Mouse (Mus musculus): Measurements from ENCODE around the gene Smad9.

Smad9 gene

DNA sequence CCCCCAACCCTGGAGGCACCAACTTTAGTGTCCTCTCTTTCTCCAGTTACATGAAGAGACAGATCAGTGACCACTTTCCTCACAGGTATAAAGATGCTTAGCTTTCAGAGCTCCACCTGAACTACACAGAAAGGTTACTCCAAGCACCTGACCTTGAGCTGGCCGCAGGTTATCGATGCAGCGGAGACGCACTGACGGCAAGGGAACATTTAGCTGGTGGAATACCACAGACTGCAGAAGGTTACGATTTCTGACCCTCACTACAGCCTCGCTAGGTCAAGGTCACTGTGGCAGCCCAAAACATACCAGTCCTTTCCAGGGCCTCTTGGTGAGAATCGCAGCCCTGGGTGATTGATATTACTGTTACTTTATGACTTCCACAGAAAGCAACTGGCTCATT is 48.3 kb downstream of the Smad9 start:
- in situ Hi-C loops (cut with MboI; ENCODE audit: unreplicated experiment in 2 of 2), result loop anchor here (10.0 to 25.0 kb wide), 3 partner anchors 49 to 309 kb away; partner anchors contain the start of genes Smad9 (in 1 of the 2) and Spg20 (in 1 of the 2)

DNA sequence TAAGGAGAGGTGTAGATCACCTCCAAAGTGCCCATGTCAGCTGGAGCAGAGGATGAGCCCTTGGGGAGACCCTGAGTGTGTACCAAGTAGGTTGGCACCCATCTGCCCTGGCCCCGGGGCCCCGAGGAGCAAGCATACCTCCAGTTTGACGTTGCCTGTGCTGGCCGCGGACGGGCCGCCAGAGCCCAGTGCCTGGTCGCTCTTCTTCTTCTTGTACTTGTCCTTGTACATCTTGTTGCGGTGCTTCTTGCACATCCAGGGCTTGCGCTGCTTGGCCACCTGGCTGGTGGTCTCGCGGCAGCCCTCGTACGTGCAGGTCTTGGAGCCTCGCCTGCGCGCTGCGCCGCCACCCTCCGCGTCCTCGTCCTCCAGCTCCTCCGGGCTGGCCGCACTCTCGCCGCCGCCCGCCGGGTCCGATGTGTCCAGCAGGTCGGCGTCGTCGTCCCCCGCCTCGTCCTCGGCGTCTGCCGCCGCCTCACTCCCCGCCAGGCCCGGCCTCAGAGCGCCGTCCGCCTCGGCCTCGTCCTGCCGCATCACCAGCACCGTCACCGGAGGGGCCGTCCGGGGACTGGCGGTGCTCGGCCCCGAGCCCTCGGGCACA is 51.8 kb downstream of the Smad9 start:
- in situ Hi-C loops (cut with MboI; ENCODE audit: unreplicated experiment in 2 of 2), result loop anchor here (10.0 to 25.0 kb wide), 3 partner anchors 52 to 305 kb away; partner anchors contain the start of genes Smad9 (in 1 of the 2) and Spg20 (in 1 of the 2)

DNA sequence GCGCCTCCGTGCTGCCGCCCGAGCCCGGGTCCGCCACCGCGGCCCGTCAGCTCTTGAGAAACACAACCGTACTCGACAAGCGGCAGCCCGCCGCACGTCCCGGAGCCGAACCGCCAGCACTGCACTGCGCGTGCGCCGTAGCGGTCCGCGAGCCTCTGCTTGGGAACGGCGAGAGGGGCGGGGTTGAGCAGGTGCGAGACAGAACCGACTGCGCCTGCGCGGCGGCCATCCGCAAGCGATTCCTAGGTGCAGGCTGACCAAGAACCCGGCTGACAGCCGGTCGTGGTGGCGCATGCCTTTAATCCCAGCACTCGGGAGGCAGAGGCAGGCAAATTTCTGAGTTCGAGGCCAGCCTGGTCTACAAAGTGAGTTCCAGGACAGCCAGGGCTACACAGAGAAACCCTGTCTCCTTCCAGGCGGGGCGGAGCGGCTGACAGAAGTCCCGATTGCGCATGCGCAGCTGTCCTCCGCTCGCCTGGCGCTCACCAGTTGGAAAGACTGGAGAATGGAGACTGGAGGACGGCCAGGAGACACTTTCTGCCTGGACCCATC is 52.4 kb downstream of the Smad9 start, which contains the start of gene Rfxap:
Rfxap (minus strand) TSS at position 126 of the 552 bp plus-strand sequence.
- in situ Hi-C loops (cut with MboI; ENCODE audit: unreplicated experiment in 2 of 2), result loop anchor here (10.0 to 25.0 kb wide), 3 partner anchors 53 to 305 kb away; partner anchors contain the start of genes Smad9 (in 1 of the 2) and Spg20 (in 1 of the 2)

DNA sequence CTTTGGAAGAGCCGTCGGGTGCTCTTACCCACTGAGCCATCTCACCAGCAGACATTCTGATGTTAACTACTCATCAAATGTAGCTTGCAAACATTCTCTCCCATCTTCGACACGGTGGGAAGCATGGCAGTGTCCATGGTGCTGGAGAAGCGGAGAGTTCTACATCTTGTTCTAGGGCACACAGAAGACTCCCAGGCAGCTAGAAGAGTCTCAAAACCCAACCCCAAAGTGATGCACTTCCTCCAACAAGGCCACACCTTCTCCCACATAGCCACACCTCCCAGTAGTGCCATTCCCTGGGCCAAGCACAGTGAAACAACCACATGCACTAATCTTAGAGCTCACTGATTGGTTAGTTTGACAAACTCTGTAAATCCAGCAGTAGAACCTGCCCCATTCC is 53.7 kb downstream of the Smad9 start:
- in situ Hi-C loops (cut with MboI; ENCODE audit: unreplicated experiment in 2 of 2), result loop anchor here (10.0 to 25.0 kb wide), 3 partner anchors 54 to 303 kb away; partner anchors contain the start of genes Smad9 (in 1 of the 2) and Spg20 (in 1 of the 2)

DNA sequence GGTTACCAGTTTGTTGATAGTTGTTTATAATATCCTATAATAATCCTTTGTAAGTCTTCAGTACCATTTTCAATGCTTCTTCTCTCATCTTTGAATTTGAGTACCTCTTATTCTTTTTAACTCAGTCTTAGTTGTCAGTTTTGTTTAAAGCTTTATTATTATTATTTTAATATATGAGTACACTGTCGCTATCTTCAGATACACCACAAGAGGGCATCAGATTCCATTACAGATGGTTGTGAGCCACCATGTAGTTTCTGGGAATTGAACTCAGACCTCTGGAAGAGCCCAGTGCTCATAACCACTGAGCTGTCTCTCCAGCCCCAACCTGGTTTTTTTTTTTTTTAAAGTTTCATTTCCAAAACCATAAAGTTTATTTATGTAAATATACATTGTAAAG is 56.2 kb downstream of the Smad9 start:
- in situ Hi-C loops (cut with MboI; ENCODE audit: unreplicated experiment in 2 of 2), result loop anchor here (5.0 to 25.0 kb wide), 4 partner anchors 77 to 459 kb away; partner anchors contain the start of genes Alg5 (in 1 of the 2), Exosc8 (in 1 of the 2) and Spg20 (in 1 of the 2)

DNA sequence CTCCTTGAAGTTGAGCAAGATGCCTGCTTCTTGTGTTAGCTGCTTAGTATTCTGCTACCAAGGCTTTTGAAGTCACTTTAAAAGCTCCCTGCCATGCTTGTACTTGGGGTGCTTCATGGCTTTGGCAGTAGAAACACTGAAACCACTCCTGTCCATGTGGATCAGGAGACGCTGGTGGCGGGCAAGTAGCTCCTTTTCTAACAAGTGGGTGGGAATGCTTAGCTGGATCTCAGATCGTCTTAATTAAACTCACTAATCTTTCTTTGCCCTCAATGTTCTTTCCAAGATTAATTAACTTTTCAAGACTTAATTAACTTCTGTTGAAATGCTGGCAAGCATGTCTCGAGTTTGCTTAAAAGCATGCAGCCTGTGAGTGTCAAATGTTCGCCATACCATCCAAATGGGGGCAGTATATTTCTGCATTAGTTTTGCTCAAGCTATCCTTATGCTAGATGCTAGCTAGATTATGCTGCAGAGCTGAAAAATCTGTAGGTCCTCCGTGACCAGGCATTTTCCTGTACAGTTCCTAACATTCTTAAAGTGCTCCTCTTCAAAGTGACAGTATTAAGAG is 58.1 kb downstream of the Smad9 start:
- in situ Hi-C loops (cut with MboI; ENCODE audit: unreplicated experiment in 2 of 2), result loop anchor here (5.0 to 25.0 kb wide), 4 partner anchors 79 to 461 kb away; partner anchors contain the start of genes Alg5 (in 1 of the 2), Exosc8 (in 1 of the 2) and Spg20 (in 1 of the 2)

DNA sequence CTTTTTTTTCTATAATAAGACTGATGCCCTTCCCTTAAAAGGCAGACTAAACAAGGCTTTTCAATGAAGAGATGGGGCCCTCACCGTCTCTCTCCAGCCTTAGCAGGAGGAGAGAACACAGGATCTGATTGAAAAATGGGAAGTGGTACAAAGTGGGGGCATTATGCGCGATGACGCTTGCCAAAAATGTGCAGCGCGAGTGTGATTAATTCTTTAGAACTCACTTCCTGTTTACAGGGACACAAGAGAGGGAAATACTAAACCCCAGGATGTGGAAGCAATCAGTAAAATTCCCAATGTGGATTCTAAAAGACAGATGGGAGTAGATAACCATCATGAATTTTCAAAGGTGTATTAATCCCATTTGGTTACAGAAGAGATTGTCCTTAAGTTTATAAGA is 59.2 kb downstream of the Smad9 start:
- in situ Hi-C loops (cut with MboI; ENCODE audit: unreplicated experiment in 2 of 2), result loop anchor here (5.0 to 25.0 kb wide), 4 partner anchors 80 to 462 kb away; partner anchors contain the start of genes Alg5 (in 1 of the 2), Exosc8 (in 1 of the 2) and Spg20 (in 1 of the 2)

DNA sequence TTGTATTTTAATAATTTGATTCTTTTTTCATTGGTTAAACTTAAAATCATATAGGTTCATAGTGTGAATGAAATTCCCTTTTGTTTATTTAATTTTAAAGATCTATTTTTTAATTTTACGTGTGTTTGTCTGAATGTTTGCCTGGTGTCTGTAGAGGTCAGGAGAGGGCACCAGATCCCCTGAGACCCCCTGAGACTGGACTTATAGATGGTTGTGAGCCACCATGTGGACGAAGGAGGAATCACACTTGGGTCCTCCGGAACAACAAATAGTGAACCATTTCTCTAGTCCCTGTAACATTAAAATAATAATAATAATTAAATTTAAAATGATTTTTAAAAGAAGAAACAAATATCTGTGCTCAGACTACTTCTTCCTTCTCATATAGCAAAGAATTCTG is 59.9 kb downstream of the Smad9 start:
- in situ Hi-C loops (cut with MboI; ENCODE audit: unreplicated experiment in 2 of 2), result loop anchor here (5.0 to 25.0 kb wide), 4 partner anchors 80 to 463 kb away; partner anchors contain the start of genes Alg5 (in 1 of the 2), Exosc8 (in 1 of the 2) and Spg20 (in 1 of the 2)

DNA sequence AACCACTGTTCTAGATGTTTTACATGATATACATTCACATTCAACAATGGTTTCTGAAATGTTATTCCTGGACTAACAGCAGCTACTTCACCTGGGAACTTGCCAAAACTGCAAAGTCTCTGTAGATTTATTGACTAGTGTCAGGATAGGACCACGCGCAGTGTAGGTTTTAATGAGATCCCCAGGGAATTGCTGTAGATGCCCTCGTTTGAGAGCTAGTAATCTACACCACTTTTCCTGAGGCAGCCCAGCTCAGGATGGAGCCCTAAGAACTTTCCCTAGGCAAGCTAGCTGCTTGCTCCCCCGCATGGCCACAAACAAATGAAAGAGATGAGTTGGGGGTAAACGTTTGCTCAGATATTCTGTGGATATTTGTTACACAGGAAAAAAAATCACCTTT is 67.1 kb downstream of the Smad9 start:
- in situ Hi-C loops (cut with MboI; ENCODE audit: unreplicated experiment in 2 of 2), result loop anchor here (10.0 to 25.0 kb wide), 3 partner anchors 235 to 290 kb away; partner anchors contain the start of gene Spg20 (in 1 of the 2)

DNA sequence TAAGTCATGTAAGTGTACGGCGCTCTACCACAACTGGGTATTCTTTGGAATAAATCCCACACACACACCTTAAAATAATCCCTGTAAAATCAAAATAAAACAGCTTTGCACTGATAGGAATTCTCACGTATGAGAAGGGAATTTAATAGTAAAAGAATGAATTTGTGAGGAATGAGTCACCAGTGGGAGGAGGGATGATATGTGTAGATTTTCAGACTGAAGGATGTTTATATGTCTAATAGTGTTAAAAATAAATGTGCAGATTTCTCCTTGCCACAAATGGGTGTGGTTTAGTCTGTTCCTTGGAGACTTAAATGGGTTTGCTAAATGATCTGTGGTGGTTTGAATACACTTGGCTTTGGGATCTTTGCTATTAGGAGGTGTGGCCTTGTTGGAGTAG is 77.1 kb downstream of the Smad9 start:
- in situ Hi-C loops (cut with MboI; ENCODE audit: unreplicated experiment in 2 of 2), result no loop called here

DNA sequence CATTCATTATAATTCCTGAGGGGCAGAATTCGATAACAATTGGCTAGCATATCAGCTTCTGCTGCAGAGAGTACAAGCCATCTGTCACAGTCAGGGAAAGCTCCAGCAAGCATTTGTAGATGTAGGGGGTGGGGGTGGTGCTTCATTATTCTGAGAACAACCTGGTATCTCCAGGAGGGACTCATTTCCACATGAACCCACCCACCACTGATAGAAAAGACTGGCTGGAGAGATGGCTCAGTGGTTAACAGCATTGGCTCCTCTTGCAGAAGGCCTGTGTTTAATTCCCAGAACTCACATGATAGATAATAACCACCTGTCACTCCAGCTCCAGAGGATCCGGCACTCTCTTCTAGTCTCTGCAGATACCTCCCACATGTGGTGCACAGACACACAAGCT is 80.0 kb downstream of the Smad9 start:
- in situ Hi-C loops (cut with MboI; ENCODE audit: unreplicated experiment in 2 of 2), result no loop called here

Data from v-Abl transformed pro-B cells (cell line).